Mouse (Mus musculus): ENCODE measurements around the gene Npb.

- no peak for TF ChIP-seq MAFK (IDR thresholded peaks at IDR 0.05; ENCODE audit: borderline replicate concordance, low read depth, low read length)
- TF ChIP-seq ELF1 (IDR thresholded peaks at IDR 0.05; ENCODE audit: low read depth, low read length) = no peak
- no peak for TF ChIP-seq USF1 (IDR thresholded peaks at IDR 0.05; ENCODE audit: low read depth, low read length)
- no peak for TF ChIP-seq MEF2A (IDR thresholded peaks at IDR 0.05; ENCODE audit: extremely low read depth, insufficient replicate concordance, low read depth, low read length, poor library complexity, severe bottlenecking)
- no peak for TF ChIP-seq CTCF (IDR thresholded peaks at IDR 0.05 in 2 of 3, conservative IDR thresholded peaks at IDR 0.05 in 1 of 3; ENCODE audit: control insufficient read depth in 1 of 3, insufficient read depth in 1 of 3, low read depth in 2 of 3, low read length in 3 of 3, poor library complexity in 1 of 3, severe bottlenecking in 1 of 3)
These were observed 4.7 kb upstream of the Npb start for GRCm38 (mm10) chr11:120603545-120603944.

Data from MEL (cell line).